Mouse (Mus musculus): ENCODE measurements around the gene Kif5c. TPM values are rescaled to one million over a fixed set of nuclear protein-coding genes. Genes with fewer than 3 reads are reported as not detected.

Gene Kif5c
- total RNA-seq, 1 experiment from 2014 or later, result 7.0 TPM

- no peak for DNase-seq
Measured at GRCm38 (mm10) chr2:49621234-49621633, 2.1 kb downstream of the Kif5c start.

- DNase-seq, result no peak
Measured at GRCm38 (mm10) chr2:49625581-49625980, 6.5 kb downstream of the Kif5c start.

GRCm38 (mm10) chr2:49627611-49628010 lies 8.5 kb downstream of the Kif5c start:
- DNase-seq, result no peak

DNA sequence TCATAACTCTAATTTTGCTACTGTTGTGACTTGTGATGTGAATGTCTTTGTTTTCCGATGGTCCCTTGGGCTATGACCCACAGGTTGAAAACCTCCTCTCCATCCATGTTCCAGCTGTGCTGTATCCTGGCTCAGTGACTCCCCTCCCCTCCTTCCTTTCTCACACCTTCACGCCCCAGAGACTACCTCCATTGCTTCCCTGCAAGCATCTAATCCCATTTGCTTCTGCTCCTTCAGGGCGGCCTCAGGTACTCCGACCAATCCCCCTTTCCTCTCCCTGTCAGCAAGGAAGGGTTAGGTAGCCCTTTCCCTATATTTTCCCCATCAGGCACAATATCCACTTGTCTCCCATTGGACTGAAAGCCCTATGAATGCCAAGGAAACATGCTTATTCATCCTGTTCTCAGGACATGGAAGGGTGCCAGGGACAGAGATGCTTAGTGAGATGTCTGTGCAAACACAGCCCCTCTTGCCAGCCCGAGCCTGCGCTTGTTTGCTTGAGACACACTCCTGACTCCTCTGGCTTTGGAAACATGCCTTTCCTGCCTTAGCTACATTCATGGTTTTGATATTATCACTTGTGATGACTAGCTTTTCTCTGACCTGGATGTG lies 9.1 kb downstream of the Kif5c start:
- DNase-seq, result no peak

GRCm38 (mm10) chr2:49629181-49629580 lies 10.1 kb downstream of the Kif5c start:
- DNase-seq, result no peak

DNA sequence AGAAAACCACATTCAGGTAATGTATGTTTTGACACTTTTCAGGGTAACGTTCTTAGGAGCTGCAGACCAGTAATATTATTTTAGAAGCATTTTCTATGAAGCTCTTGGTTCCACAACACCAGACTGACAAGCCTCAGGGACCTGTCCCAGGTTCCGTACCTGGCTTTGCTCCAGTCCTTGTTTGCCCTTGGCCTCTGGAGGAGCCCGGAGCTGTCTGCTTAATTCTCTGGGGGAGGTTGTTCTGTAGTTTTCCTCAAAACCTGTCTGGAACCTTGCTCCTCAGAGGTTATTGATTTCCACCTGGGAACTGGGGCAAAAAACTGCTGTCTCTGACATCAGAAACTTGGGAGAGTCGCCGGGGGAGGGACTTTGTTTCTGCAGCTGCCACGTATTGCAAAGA lies 11.5 kb downstream of the Kif5c start:
- no peak for DNase-seq

DNA sequence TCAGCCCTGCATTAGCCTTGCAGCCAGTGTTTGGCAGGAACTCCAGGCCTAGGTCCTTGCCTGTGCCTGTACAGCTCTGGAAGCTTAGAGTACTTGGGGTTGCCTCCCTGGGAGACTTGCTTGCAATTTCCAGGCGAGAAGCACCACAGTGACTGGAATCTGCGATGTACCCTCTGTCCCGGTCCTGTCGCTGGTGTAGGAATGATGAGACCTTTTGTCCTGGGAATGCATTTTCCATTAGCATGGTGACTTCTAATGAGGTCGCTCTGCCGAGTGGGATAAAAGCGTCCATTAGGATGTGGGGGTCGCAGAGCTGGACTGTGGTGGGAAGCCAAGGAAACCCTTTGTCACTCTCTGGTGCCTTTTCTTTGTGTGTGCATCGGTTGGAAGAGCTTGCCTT lies 14.1 kb downstream of the Kif5c start:
- DNase-seq, result no peak

- no peak for DNase-seq
Measured at GRCm38 (mm10) chr2:49642761-49643160, 23.7 kb downstream of the Kif5c start.

GRCm38 (mm10) chr2:49643756-49644155 lies 24.7 kb downstream of the Kif5c start:
- DNase-seq, result no peak

- DNase-seq, result no peak
Measured at GRCm38 (mm10) chr2:49647591-49647990, 28.5 kb downstream of the Kif5c start.

- no peak for DNase-seq
Measured at GRCm38 (mm10) chr2:49648344-49648743, 29.2 kb downstream of the Kif5c start.

DNA sequence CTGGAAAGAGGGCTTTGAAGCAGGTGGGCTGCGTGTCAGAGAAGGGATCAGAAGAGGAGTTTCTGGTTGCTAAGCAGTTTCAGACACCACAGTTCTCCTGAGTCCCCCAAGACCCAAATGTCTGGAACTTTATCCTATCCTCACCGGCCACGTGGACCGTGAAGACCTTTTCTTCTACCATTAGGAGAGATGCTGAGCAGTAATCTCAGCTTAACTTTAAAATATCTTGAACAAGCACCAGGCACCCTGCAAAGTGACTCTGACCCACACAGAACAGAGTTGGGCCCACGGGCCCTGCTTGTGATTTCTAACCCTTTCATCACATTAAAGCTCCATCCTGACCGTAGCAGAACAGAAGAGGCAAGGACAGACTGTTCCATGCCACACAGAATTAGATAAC lies 29.7 kb downstream of the Kif5c start:
- DNase-seq, result no peak

DNA sequence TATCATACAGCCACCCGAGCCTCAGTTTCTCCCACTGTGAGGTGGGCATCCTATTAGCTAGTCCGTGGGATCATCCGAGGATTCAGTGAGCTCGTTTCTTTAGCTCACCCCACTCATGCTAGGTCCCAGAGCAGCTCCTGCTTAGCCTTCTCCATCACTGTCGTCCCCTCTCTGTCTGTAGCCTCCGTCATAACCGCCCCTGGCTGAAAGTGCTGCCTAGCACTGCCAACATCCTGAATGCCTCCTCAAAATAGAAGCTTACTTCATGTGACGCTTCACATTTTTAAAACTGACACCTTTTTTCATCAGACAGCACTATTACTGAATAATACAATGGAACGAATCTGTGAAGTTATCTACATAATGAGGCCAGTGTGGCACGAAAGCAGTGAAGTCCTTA lies 30.1 kb downstream of the Kif5c start:
- DNase-seq, result no peak

DNA sequence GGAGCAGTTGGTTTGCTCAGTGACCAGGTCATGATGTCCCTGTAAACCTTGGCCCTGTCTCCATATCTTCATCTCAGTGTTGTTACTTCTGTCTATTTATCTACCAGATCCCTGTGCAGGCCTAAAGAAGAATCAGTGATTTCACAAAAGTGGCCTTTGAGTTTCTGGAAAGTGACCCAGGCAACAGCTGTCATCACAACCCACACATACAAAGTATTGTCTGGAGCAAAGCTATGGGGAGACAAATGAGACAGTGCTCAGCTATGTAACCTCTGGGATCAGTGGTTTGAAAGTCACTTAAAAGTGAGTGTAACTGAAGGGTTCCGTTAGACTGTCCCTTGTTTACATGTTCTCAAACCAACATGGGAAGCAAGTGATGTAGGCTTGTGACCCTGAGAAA lies 32.6 kb downstream of the Kif5c start:
- no peak for DNase-seq

DNA sequence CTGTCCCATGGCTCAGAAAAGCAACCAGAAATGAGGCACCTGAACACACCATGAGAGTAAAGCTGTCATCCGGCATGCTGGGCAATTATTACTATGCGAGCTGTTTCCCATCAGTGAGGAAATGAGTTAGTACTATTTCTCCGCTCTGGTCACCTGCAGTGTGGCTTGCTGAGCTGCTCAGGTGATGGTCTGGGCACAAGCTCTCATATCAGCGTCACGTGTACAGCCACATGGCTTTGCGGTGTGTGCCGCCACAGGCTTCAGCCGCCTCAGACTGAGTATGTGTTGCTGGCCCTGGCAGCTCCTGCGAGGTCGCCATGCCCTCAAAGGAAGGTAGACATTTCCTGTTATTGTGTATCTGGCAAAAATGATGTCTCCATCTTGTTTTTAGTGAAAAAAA lies 35.5 kb downstream of the Kif5c start:
- DNase-seq, result no peak

- no peak for DNase-seq
Measured at GRCm38 (mm10) chr2:49655195-49655873, 36.2 kb downstream of the Kif5c start.

DNA sequence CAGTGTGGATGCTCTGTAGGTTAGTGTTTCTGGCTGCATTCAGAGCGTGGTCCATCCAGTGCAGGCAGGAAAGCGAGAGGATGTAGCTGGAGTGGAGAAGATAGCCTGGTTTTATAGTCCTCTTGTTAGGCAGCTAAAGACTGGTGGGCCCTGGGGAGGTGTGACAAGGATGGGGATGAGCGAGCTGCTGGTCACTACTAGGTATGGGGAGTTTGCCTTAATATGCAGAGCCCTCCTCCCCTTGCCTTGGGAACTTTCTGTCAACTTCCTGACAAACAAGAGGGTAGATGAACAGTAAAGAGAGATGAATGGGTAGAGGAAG lies 36.7 kb downstream of the Kif5c start:
- no peak for DNase-seq

DNA sequence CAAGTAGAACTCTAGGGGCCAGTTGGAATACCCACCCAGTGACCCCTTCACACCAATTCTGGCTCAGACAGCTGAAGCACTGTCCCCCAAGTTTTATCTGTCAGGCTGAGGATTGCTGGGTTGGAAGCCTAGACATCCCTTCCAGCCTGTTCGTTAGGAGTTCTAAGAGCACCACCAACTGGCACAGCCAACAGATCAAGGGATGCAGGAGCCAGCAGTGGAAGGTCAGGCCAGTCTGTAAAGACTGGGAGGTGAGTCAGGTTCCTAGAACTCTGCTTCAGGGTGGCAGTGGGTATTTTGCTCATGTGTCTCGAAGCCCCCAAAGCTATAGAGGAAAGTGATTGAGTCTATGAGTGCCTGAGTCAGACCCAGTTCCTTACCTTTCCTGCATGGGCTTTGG lies 37.9 kb downstream of the Kif5c start:
- no peak for DNase-seq

DNA sequence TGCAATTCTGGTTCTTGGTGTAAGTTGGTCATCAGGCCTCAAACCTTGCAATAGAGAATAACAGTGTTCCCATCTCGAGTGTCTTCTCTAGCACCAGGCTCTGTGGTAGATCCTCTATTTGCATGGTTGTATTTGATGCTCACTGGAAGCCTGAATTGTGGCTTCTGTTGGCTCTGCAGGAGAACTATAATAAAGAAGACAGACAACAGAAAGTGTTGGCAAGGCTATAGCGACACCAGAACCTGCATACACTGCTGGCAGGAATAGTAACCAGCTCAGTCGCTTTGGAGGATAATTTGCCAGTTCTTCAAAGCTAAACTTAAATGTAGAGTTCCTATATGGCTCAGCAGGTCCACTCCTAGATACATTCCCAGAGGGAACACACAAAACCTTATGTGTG lies 38.6 kb downstream of the Kif5c start:
- no peak for DNase-seq

DNA sequence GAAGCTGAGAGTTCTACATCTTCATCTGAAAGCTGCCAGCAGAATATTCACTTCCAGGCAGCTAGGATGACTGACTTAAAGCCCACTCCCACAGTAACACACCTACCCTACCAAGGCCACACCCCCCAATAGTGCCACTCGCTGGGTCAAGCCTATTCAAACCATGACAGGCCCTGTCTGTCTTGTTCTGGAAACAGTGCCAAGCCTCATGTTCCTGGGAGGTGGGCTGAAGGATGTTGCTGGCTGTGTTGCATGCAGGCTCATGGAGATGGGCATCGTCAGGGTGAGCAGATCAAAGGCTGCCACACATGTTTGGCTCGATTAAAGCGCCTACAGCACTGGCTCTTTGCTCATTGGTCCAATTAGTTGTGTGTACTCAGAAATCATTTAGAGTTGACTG lies 39.9 kb downstream of the Kif5c start:
- no peak for DNase-seq

GRCm38 (mm10) chr2:49659964-49660363 lies 40.9 kb downstream of the Kif5c start:
- no peak for DNase-seq

GRCm38 (mm10) chr2:49660375-49660923 lies 41.4 kb downstream of the Kif5c start:
- DNase-seq, result no peak

DNA sequence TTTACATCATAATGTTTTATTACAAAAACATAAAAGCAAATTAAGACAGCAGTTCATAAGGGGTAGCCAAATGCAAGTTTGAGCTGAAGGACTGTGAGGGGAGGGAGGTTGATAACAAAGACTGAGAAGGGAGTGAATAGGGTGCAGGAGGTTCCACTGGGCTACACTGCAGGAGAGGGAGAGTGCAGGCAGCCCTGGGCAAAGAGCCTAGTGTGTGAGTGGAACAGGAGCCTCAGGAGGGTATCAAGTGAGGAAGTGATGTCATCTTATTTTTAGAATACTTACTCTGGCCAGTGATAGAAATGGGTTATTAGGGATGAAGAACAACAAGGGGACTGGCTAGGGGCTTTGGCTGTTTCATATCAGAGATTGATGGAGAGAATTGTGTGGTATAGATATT lies 42.2 kb downstream of the Kif5c start:
- DNase-seq, result no peak

DNA sequence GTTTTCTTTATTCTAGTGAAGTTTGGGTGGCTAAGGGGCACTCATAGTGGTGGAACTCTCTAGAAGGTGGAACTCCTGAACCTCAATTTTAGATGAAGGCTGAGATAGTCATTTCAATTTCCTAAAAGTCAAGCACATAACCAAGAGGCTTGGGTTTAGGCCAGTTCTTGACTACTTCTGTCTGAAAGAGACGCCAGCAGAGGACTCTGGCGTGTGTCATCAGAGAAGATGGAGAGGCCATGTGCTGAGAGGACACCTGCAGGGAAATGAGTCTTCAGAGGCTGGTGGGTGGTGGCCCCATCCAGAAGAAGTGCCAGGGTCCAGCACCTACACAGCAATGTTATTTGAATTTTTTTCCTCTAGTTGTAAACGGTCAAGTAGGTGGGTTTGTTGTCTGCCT lies 42.8 kb downstream of the Kif5c start:
- no peak for DNase-seq

Measured in adrenal gland, postnatal 14 days (tissue).